Mouse (Mus musculus): Measurements from ENCODE around the gene B830017H08Rik. TPM values are rescaled to one million over a fixed set of nuclear protein-coding genes. Genes with fewer than 3 reads are reported as not detected.

The B830017H08Rik gene
- polyA plus RNA-seq, 1 experiment, result not detected

DNA sequence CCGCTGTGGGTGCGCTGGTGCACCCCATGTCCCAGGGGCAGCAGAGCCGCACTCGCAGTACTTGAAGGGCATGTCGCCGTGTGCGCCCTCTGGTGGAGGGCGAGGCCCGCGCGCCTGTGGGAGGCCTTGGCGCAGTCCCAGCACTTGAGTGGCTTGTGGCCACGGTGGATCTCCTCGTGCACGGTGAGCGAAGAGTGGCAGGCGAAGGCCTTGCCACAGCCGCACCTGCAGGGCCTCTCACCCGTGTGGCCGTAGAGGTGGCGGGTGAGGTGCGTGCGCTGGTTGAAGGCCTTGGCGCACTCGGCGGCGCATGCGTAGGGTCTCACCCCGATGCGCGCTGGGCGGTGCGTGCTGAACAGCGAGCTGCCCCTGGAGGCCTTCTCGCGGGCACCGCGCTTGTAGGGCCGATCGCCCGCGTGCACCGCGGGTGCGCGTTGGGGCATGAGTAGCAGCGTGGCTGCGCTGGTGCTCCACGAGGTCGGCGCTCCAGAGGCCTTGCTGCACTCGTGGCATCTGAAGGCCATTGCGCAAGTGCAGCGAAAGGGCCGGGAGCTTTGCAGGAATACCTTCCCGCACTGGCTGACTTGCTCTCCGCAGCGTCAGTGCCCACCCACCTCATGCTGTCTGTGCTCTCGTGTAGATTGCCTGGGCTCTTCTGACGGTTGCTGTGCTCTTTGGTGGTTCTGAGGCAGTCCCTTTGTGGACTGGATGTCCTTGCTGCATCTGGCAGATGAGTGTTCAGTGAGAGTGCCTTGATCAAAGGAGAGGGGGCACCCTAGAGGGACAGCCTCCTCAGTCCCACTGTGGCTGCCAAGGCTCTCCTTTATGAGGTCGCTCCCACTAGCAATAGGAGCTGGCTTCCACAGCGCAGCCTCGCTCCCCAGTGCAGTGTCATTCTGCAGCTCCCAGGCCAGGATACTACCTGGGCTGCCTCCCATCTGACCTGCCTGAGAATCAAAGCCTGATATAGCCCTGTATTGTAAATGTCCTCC lies 17.2 kb upstream of the B830017H08Rik start:
- peaks cover 2% of the 10 kb centered on the region; the same call in 1 of the 2 replicates for H3K27me3 ChIP-seq (ENCODE audit: control insufficient read depth, insufficient read depth, low read length, poor library complexity, severe bottlenecking)
- H3K9ac ChIP-seq (ENCODE audit: low read depth, poor library complexity, severe bottlenecking), result 0 out of 2 replicates have a peak overlapping the region, but pooled peaks have one; percentile 2
- peak overlapping the region; percentile 46 for H3K4me3 ChIP-seq (ENCODE audit: low read depth, low read length)
- no peaks in the 10 kb centered on the region for H3K36me3 ChIP-seq (ENCODE audit: control insufficient read depth, insufficient read depth, low read length, poor library complexity, severe bottlenecking)
- no peak overlapping the region for H3K27ac ChIP-seq (ENCODE audit: insufficient read depth, low read length)
- TF ChIP-seq CTCF (IDR thresholded peaks at IDR 0.05; ENCODE audit: low read depth, low read length), result peak; percentile 87
- TF ChIP-seq POLR2A (IDR thresholded peaks at IDR 0.05; ENCODE audit: insufficient read depth, low read length), result no peak
- TF ChIP-seq EP300 (IDR thresholded peaks at IDR 0.05; ENCODE audit: insufficient read depth, low read depth, low read length), result no peak
- H3K9me3 ChIP-seq (replicated peaks; ENCODE audit: control insufficient read depth, insufficient read depth, low read length, poor library complexity, severe bottlenecking), result no peaks in the 10 kb centered on the region
- no peaks in the 10 kb centered on the region for H3K4me1 ChIP-seq (ENCODE audit: control insufficient read depth, insufficient read depth, low read length)

- H3K27me3 ChIP-seq (ENCODE audit: control insufficient read depth, insufficient read depth, low read length, poor library complexity, severe bottlenecking), result peaks cover 2% of the 10 kb centered on the region; the same call in 1 of the 2 replicates
Measured at GRCm38 (mm10) chr16:17816528-17816927, 16.4 kb upstream of the B830017H08Rik start.

GRCm38 (mm10) chr16:17826500-17826899 lies 6.4 kb upstream of the B830017H08Rik start:
- TF ChIP-seq POLR2A (IDR thresholded peaks at IDR 0.05; ENCODE audit: insufficient read depth, low read length), result no peak
- no peak for TF ChIP-seq EP300 (IDR thresholded peaks at IDR 0.05; ENCODE audit: insufficient read depth, low read depth, low read length)
- Histone ChIP-seq H3K9ac (ENCODE audit: low read depth, poor library complexity, severe bottlenecking) (no peak overlapping the region), H3K36me3 (ENCODE audit: control insufficient read depth, insufficient read depth, low read length, poor library complexity, severe bottlenecking) (no peaks in the 10 kb centered on the region), H3K9me3 (replicated peaks; ENCODE audit: control insufficient read depth, insufficient read depth, low read length, poor library complexity, severe bottlenecking) (no peaks in the 10 kb centered on the region), H3K27me3 (ENCODE audit: control insufficient read depth, insufficient read depth, low read length, poor library complexity, severe bottlenecking) (no peaks in the 10 kb centered on the region), H3K4me1 (ENCODE audit: control insufficient read depth, insufficient read depth, low read length) (no peaks in the 10 kb centered on the region), H3K4me3 (ENCODE audit: low read depth, low read length) (no peak overlapping the region), H3K27ac (ENCODE audit: insufficient read depth, low read length) (no peak overlapping the region)

More at GRCm38 (mm10) chr16:17816528-17816927, 16.4 kb upstream of the B830017H08Rik start:
- Histone ChIP-seq H3K9ac (ENCODE audit: low read depth, poor library complexity, severe bottlenecking) (no peak overlapping the region), H3K4me1 (ENCODE audit: control insufficient read depth, insufficient read depth, low read length) (no peaks in the 10 kb centered on the region), H3K4me3 (ENCODE audit: low read depth, low read length) (no peak overlapping the region), H3K36me3 (ENCODE audit: control insufficient read depth, insufficient read depth, low read length, poor library complexity, severe bottlenecking) (no peaks in the 10 kb centered on the region), H3K9me3 (replicated peaks; ENCODE audit: control insufficient read depth, insufficient read depth, low read length, poor library complexity, severe bottlenecking) (no peaks in the 10 kb centered on the region), H3K27ac (ENCODE audit: insufficient read depth, low read length) (no peak overlapping the region)
- TF ChIP-seq CTCF (IDR thresholded peaks at IDR 0.05; ENCODE audit: low read depth, low read length) (no peak), POLR2A (IDR thresholded peaks at IDR 0.05; ENCODE audit: insufficient read depth, low read length) (no peak)

GRCm38 (mm10) chr16:17828229-17828628 lies 4.7 kb upstream of the B830017H08Rik start:
- TF ChIP-seq EP300 (IDR thresholded peaks at IDR 0.05; ENCODE audit: insufficient read depth, low read depth, low read length) (no peak), POLR2A (IDR thresholded peaks at IDR 0.05; ENCODE audit: insufficient read depth, low read length) (no peak)
- Histone ChIP-seq H3K36me3 (ENCODE audit: control insufficient read depth, insufficient read depth, low read length, poor library complexity, severe bottlenecking) (no peaks in the 10 kb centered on the region), H3K9ac (ENCODE audit: low read depth, poor library complexity, severe bottlenecking) (no peak overlapping the region), H3K4me3 (ENCODE audit: low read depth, low read length) (no peak overlapping the region), H3K9me3 (replicated peaks; ENCODE audit: control insufficient read depth, insufficient read depth, low read length, poor library complexity, severe bottlenecking) (no peaks in the 10 kb centered on the region), H3K27ac (ENCODE audit: insufficient read depth, low read length) (no peak overlapping the region), H3K4me1 (ENCODE audit: control insufficient read depth, insufficient read depth, low read length) (no peaks in the 10 kb centered on the region), H3K27me3 (ENCODE audit: control insufficient read depth, insufficient read depth, low read length, poor library complexity, severe bottlenecking) (peaks cover 1% of the 10 kb centered on the region; the same call in 1 of the 2 replicates)

DNA sequence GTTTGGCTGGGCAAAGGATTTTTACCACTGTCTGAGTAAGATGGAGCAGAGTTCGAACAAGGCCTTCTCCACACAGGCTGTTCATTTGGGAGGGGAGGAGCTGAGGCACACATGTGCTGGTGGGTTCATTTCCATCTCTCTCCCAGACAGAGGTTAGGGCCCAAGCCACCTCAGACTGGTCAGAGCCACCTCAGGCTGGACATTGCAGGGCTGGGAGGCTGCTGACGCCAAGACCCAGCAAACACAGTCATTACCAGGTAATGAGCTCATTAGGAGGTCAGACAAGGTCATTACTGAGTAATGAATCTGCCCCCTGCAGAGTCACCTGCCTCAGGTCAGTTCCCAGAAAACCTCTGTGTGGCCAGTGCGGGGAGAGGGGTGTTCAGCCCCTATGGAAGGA lies 4.1 kb upstream of the B830017H08Rik start:
- no peaks in the 10 kb centered on the region for H3K4me1 ChIP-seq (ENCODE audit: control insufficient read depth, insufficient read depth, low read length)
- H3K9ac ChIP-seq (ENCODE audit: low read depth, poor library complexity, severe bottlenecking), result no peak overlapping the region
- TF ChIP-seq POLR2A (IDR thresholded peaks at IDR 0.05; ENCODE audit: insufficient read depth, low read length), result no peak
- TF ChIP-seq EP300 (IDR thresholded peaks at IDR 0.05; ENCODE audit: insufficient read depth, low read depth, low read length), result no peak
- TF ChIP-seq CTCF (IDR thresholded peaks at IDR 0.05; ENCODE audit: low read depth, low read length), result no peak
- H3K27me3 ChIP-seq (ENCODE audit: control insufficient read depth, insufficient read depth, low read length, poor library complexity, severe bottlenecking), result peaks cover 7% of the 10 kb centered on the region
- H3K27ac ChIP-seq (ENCODE audit: insufficient read depth, low read length), result no peak overlapping the region
- H3K4me3 ChIP-seq (ENCODE audit: low read depth, low read length), result no peak overlapping the region
- no peaks in the 10 kb centered on the region for H3K36me3 ChIP-seq (ENCODE audit: control insufficient read depth, insufficient read depth, low read length, poor library complexity, severe bottlenecking)
- H3K9me3 ChIP-seq (replicated peaks; ENCODE audit: control insufficient read depth, insufficient read depth, low read length, poor library complexity, severe bottlenecking), result no peaks in the 10 kb centered on the region
